Mouse (Mus musculus) heart, adult 11 months (tissue): ENCODE results near the gene Large1.
"Not testable (repeated sequence)": the region's sequence is repeated elsewhere in the genome, so short reads cannot be mapped to it uniquely, and the experiment has no call there.

Experiments
- DNase-seq: peaks from one replicate; pipeline ENCODE4 v3.0.0; 2022

The Large1 gene

DNA sequence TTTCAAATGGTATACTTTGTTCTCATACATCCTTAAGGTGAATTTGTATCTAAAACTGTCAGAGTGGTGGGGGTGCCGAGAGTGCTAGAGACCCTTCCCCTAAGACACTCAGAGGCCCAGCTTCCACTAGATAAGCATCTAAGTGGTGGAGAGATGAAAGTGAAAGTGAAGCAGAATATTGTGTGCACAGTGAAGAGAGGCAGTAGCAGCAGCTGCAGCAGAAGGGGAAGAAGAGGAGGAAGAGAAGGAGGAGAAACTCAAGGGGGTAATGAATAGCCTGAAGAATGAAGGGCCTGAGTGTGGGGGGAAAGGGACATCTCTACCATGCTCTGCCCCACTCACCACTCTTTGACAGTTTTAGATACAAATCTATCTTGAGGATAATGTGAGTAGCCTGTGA lies 191.8 kb downstream of the Large1 start:
- DNase-seq: no peak

DNA sequence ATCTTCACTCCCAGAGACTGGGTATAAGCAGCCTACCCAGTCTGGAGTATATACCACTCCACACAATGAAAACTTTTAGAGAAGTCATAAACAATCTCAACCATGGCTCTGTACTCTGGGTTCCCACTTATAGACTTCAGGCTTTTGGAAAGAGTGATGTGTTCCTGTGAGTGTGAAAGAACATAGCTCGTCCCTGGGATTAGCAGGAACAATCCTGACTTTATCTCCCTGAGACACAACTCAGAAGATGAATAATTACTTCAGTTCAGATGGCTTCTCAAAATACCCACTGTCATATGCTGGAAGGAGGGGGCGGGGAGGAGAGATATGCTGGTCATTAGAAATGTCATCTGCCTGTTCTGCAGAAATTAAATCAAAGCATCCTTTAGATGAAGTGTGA lies 192.4 kb downstream of the Large1 start:
- DNase-seq: no peak

DNA sequence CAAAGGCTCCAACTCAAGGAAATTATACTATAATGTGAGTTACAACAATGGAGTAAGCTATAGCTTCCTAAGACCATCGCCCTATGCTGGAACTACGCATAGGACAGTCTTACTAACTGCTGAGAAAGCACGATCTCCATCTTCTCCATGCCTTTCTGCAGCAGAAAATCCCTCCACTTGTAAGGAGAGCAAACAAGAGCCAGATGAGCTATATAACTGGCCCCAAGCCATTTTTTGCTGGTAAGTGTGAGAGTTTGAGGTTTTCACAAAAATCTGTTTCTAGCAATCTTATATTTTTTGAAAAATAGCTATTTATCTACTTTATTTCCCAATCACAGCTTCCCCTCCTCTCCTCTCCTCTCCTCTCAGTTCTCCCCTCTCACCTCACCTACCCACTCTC lies 206.1 kb downstream of the Large1 start:
- DNase-seq: no peak

DNA sequence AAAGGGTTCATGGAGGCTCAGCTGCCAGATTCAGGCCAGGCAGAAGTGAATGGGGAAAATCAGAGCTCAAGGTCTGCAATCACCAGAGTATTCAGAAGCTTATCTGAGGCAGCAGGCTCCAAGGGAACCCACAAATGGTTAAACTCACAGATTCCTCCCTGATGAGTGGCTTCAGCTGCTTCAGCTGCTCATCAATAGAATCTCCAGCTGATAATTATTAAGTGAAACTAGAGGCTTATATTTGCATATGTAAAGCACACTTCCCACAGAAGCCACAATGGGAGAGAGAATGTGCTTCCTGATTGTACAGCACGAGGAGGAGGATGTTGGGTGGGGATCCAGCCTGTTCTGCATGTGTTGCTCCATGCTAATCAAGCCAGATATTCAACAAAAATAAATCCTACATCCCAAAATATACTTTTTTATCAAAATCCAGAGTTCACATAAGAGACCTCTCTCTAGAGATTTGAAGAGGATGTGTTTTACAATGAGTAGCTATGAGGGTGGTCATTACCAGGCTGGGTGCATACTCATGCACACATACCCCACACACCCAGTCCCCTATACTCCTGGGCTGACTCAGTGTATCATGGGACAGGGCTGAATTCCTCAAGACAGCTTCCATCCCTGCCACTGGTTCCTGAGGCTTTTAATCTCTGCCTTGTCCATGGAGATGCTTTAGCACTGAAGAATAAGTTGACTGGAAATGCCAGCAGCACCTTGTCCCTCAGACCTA lies 210.5 kb downstream of the Large1 start:
- peak; percentile 37 for DNase-seq

DNA sequence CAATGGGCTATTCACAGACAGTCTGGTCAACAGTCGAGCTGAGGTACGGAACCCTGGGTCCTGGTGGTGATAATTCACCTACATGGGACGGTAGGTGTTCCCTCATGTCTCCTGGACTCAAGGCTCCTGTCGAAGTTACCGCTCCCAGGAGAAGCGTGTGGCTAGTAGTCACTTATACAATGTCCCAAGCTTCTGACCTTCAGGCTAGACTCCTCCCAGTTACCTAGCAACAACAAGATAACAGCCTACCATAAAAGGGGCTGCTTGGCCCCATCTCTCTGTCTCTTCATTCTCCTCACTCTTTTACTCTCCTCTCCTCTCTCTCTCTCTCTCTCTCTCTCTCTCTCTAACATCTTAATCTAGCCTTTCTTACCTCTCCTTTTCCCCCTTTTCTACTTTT lies 217.9 kb downstream of the Large1 start:
- peak; percentile 76 for DNase-seq

- no peak for DNase-seq
Measured at GRCm38 (mm10) chr8:73132080-73132479, 221.3 kb downstream of the Large1 start.

DNA sequence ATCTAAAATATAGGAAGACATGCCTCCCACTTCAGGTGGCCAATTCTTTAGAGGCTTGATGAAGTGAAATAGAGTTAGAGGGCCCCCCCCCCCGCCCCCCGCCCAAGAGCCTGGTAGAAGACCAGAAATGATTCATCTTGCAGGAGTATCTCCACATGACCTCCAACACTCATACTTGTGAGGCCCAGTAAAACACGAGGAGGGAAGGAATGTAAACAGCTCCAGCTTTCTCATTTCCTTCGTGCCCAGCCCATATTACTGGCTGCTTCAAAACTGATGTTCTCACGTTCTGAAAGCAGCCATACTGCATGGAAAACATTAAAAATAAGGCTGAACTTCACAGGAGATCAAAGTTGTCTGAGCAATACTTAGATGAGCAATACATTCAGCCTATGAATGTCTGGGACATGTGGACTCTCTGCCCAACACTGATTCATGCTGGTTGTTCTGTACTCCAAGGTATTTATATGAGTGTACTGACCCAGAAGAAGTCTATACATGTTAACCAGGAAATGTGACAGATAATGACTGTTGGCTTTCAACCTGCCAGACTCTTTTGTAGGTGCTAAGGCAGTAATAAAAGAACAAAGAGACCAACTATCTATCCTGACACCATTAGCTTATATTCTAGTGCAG lies 229.4 kb downstream of the Large1 start:
- DNase-seq: no peak

DNA sequence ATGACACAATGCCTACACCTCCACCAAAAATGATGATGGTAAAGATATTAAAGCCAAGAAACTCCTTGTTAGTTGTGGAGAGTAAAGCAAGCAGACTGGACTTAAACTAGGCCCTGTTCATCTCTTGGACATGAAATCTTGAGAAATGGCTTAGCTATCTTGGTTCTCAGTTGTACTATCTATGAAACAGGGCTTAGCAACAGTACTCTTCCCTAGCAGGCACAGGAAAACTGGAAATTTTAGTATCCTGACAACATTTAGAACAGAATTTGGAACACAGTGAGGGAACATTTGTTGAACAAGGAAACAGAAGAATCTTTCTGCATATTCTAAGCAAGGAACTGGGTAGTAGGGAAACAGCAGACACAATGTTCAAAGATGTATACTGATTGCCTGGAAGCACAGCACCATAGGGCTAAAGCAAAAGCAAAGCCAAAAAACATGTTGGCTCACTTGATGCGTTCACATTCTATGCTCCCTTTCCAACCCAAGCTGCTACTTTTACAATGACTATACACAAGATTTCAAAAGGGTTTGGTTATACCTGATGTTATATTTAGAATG lies 240.9 kb downstream of the Large1 start:
- no peak for DNase-seq

- DNase-seq: no peak
Measured at GRCm38 (mm10) chr8:73104089-73104488, 249.3 kb downstream of the Large1 start.

- no peak for DNase-seq
Measured at GRCm38 (mm10) chr8:73101069-73101468, 252.3 kb downstream of the Large1 start.

- not testable (repeated sequence) for DNase-seq
Measured at GRCm38 (mm10) chr8:73100607-73101006, 252.7 kb downstream of the Large1 start.

GRCm38 (mm10) chr8:73099542-73099941 lies 253.8 kb downstream of the Large1 start:
- no peak for DNase-seq

GRCm38 (mm10) chr8:73096952-73097351 lies 256.4 kb downstream of the Large1 start:
- no peak for DNase-seq

DNA sequence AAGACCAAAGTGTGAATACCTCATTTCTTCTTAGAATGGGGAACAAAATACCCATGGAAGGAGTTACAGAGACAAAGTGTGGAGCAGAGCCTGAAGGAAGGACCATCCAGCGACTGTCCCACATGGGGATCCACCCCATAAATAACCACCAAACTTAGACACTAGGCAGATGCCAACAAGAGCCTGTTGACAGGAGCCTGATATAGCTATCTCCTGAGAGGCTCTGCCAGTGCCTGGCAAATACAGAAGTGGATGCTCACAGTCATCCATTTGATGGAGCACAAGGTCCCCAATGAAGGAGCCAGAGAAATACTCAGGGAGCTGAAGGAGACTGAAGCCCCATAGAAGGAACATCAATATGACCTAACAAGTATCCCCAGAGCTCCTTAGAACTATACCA lies 275.6 kb downstream of the Large1 start:
- peak; percentile 96 for DNase-seq

DNA sequence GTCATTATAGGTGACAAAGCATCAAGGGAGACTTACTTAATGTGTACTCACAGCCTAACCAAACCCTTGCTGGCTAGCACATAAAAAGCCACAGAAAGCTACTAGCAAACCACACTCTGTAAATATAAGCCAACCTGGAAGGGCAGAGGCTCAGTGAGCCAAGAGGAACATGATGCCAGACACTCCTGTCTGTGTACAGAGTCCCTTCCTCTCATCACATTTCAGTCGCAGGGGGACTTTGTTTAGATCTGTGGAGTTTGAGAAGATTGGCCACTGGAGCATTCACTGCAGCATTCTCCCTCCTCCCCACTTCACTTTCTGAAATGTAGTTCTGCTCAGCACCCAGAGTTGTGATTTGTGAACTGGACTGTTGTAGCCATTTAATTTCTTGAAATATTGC lies 291.9 kb downstream of the Large1 start:
- DNase-seq: no peak

- DNase-seq: no peak
Measured at GRCm38 (mm10) chr8:73054726-73055125, 298.6 kb downstream of the Large1 start.

GRCm38 (mm10) chr8:73053878-73054277 lies 299.5 kb downstream of the Large1 start:
- no peak for DNase-seq

DNA sequence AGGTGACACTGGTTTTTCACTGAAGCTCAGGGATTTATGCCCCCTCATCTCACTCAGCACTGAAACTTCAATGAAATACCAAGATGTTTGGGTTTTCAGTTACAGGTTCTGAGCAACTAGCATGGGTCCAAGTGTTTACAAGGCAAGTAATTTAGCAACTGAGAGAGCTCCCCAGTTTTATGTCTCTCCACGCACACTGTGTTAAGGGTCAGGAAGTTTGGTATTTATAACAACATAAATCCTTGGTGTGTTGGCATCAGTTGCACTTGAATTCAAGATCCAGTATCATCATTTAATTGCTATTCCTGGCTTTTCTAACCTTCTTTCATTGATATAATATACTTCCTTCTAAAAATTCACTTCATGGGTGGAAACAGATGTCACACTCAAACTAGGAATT lies 300.9 kb downstream of the Large1 start:
- DNase-seq: no peak

DNA sequence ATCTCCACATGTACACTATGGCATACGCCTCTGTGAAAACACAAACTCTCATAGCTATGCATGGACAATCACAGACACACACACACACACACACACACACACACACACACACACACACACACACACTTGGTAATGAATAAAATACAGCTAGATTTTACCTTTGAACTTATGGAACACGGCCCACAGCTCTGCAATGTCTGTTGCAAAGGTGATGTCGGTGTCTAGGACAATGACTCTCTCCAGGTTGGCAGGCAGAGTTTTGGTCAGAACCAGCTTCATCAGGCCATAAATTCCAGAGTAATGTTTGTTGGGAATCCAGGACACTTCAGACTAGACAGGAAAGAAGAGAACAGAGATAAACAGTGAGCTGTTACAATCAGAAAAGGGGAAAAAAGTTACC lies 305.2 kb downstream of the Large1 start:
- DNase-seq: no peak

DNA sequence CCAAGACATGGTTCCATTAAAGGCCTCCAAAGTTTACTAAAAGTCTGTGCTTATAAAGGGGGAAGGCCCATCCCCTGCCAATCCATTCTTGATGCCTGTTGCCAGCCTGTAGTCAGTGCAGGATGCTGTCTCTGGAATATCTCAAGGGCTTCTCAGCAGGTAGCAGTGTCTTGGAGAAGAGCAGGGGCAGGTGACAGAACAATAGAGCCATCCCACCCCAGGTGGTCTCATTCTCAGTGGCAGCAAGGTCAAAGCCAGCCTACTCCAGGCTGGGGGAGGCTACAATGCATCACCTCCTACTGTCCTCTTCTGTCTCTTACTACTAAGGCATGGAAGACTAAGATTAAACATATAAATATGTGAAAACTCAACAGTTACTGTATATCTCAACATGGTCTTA lies 323.6 kb downstream of the Large1 start:
- peak; percentile 84 for DNase-seq

GRCm38 (mm10) chr8:73018241-73018640 lies 335.1 kb downstream of the Large1 start:
- no peak for DNase-seq

DNA sequence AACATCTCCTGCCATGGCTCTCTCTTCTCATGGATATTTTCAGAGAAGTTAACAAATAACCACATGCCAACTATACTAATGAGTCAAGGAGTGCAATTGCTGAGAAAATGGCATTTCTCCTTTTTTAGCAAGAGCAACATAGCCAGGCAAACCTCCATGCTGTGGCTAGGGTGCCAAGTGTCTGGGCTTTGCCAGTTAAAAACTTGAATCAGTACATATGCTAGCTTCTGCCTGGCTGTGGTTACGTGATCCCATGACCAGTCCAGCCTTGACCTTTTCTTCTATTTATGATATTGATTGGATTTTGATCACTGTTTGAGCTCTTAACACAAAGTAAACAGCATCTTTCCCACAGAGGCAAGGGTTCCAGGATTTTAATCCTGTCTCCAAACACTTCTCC lies 335.7 kb downstream of the Large1 start:
- DNase-seq: no peak

GRCm38 (mm10) chr8:73016303-73016702 lies 337.0 kb downstream of the Large1 start:
- DNase-seq: no peak

- no peak for DNase-seq
Measured at GRCm38 (mm10) chr8:73007489-73007888, 345.9 kb downstream of the Large1 start.

DNA sequence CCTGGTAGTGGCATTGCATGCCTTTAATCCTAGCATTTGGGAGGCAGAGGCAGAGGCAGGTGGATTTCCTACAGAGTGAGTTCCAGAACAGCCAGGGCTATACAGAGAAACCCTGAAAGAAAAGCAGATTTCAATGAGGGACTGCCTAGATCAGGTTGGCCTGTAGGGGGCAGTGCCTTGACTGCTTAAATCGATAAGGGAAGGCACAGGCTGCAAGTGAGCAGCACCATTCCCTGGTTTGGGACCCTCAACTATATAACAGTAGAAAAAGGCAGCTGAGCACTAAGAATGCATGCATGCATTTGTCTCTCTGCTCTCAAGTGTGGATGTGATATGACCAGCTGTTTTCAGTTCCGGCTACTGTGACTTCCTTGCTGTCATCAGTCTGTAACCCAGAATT lies 349.5 kb downstream of the Large1 start:
- no peak for DNase-seq
